Mouse (Mus musculus) urinary bladder, postnatal 36 days (tissue): ENCODE results near the gene Tgfb1i1.

Experiments used
- DNase-seq, 2 experiments: peaks; one replicate each; pipeline ENCODE4 v3.0.0; 2022; ENCODE audit warnings: low spot score in 2 of 2, mixed read lengths in 1 of 2

The Tgfb1i1 gene

DNA sequence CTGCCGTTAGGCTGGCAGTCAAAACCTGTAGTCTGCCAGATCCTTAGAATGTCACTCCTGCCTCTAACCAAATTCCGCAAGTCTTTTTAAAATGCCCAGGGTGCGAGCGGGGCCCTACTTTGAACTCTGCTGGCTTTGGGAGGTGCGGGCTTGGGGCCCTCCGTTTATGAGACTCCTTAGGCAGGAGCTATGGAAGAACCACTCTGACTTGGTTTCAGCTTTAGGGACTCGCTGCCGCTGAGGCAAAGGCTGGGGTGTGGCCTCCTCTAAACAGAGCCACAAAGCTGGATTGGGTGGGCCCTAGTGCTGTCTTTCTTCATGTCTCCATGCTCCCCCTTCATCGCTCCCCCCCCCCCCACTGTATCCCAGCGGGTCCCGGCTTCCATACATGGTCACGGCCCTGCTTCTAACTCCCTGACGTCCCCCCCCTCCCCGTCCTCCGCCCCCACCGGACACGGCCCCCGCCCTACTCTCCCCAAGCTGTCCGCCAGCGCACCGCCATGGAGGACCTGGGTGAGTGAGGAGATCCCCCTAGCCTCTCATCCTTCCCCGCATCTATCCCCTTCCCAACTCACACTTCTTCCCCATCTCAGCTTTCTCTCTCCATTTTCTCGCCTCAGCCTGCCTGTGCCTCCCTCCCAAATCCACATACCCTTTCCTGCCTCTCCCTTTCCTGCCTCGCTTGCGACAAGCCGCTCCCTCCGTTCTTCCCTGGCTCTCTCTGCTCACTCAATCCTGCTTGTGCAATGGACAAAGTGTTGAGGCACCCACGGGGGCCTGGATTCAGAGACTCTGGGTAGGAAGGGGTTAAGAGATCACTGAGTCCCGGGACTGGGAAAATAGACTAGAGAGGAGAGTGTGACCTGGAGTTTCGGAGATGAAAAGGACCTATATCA is at the start of gene Tgfb1i1:
Gene Tgfb1i1 (plus strand): TSS at position 317 of the 896 bp plus-strand sequence.
- peak; percentile 51 to 53 for DNase-seq

DNA sequence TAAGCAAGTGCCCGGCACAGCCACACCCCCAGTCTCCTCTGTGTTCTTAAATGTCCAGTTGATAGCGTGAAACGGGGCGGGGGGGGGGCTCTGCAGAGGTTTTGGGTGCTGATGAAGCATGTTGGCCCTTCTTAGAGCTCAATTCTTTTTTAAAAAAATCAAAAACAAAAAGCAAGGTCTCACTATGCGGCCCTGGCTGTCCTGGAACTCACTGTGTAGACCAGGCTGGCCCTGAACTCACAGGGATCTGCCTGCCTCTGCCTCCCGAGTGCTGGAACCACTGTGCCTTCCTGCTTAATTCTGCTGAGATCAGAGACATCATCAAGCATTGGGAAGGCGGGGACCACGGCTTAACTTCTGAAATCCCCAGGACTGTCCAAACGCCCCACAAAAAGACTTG is 45.0 kb upstream of the Tgfb1i1 start:
- no peak for DNase-seq

DNA sequence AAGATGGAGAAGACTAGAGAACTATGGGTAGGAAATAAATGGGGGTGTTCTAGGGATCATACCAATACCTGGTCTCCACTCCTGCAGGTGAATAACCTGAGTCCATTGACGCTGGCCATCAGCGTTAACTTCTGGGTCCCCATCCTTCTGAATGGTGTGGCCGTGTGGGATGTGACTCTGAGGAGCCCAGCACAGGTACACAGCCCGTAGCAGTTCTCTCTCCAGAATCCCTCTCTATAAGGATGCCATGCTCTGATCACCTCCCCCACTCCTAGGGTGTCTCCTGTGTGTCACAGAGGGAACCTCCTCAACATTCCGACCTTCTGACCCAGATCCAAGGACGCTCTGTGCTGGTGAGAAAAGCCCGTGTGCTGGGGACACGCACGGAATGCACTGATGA is 43.5 kb upstream of the Tgfb1i1 start:
- DNase-seq, result no peak

DNA sequence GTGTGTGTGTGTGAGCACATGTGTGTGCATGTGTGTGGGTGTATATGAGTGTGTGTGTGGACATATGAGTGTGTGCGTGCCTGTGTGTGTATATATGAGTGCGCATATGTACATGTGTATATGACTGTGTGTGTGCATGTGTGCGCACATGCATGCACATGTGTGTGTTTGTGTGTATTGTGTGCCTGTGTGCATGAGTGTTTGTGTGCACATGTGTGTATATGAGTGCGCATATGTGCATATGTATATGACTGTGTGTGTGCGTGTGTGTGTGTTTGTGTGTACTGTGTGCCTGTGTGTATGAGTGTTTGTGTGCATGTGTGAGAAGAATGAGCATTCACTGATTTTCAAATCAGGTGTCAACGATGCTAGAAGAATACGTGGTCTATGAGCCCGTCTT is 42.4 kb upstream of the Tgfb1i1 start:
- DNase-seq, result no peak

GRCm38 (mm10) chr7:128205695-128206094 is 40.9 kb upstream of the Tgfb1i1 start:
- no peak for DNase-seq

DNA sequence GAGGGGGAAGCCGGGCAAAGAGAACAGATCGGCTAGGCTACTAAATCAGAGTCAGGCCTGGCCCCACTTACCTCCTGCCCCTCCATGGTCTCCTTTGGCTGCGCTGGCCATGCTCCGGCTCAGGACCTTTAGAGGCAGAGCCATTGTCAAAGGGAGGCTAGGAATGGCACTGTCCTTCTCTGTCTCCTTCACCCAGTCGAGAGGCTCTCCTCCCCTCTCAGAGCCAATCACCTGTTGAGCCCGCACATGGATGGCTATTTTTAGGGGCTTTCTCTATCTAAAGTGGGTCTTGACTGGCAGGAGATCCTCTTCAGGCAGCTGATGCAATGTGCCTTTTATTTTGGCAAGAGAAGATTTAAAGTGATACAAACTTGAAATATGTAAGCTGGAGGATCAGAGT is 40.5 kb upstream of the Tgfb1i1 start, which contains the start of gene Cox6a2:
Gene Cox6a2 (minus strand): TSS at position 236 of the 400 bp plus-strand sequence.
- DNase-seq, result no peak

- DNase-seq, result peak; percentile 18 to 43
Observed at GRCm38 (mm10) chr7:128208187-128208586, 38.4 kb upstream of the Tgfb1i1 start.

GRCm38 (mm10) chr7:128209826-128210225 is 36.8 kb upstream of the Tgfb1i1 start:
- no peak for DNase-seq

- DNase-seq, result no peak
Observed at GRCm38 (mm10) chr7:128219952-128220351, 26.7 kb upstream of the Tgfb1i1 start.

GRCm38 (mm10) chr7:128220936-128221335 is 25.7 kb upstream of the Tgfb1i1 start:
- DNase-seq, result no peak

DNA sequence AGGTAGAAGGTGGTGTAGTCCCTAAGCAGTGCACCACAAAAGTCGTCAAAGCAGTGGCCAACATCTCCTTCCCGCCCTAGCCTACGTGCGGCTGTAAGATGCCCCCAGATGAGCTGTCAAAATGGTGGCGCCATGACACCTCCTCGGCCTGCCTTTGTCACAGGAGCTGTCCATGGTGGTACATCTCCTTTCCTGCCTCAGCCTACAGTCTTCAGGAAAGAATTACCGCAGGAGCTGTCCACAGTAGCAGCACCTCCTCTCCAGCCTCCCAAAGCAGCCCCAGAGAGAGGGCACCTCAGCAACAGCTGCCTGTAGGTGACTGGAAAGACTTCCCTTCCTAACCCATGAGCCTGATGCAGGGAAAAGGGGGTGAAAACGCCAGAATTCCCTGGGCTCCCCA is 14.9 kb upstream of the Tgfb1i1 start:
- no peak for DNase-seq

DNA sequence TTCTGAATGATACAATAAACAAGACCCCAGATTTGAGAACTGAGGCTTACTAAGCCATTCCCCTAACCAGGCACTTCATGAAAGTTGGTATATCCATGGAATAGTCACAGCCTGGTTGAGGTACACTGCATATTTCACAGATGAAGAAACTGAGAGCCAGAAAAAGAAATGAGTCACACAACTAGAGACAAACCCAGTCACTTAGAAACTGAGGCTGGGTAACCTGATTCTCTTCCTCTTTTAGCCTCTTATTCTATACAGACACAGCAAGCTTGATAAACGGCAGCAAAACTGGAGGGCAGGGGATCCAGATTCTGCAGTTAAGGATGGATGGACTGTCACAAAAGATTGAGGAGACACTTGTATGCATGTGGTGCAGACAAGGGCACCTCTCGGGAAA is 11.8 kb upstream of the Tgfb1i1 start:
- DNase-seq, result no peak

GRCm38 (mm10) chr7:128235481-128235880 is 11.1 kb upstream of the Tgfb1i1 start:
- no peak for DNase-seq

- DNase-seq, result no peak
Observed at GRCm38 (mm10) chr7:128236426-128236825, 10.2 kb upstream of the Tgfb1i1 start.

DNA sequence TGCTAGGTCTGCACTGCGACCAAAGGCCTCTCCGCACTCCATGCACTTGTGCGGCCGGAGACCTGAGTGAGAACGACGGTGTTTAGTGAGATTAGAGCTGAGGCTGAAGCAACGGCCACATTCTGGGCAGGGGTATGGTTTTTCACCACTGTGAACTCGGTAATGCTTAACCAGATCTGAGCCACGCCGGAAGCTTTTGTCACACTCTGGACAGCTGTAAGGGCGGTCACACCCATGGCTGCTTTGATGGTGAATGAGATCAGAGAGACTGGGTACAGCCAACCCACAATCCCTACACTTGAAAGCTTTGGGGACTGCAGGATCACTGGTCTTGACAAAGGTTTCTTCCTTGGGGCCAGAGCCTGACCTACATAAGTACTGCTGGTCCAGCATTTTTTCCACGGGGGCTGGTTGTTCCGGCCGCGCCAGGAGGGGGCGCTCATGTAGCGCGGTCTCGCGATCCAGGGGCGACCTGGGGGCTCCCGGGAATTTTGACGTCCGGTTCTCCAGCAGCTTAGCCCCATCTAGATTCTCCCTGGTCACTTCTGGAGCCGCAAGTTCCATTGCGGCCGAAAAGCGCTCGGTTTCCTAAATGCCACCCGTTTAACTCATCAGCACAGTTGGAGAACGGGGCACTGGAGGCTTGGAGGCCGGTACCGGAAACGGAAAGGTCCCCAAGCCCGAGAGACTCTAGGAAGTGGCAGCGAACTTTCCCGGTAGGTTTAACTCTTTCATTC is 9.6 kb upstream of the Tgfb1i1 start, which contains the start of gene Armc5:
Gene Armc5 (plus strand): TSS at position 487 of the 737 bp plus-strand sequence.
- peak; percentile 80 to 82 for DNase-seq

- no peak for DNase-seq
Observed at GRCm38 (mm10) chr7:128237593-128237926, 9.1 kb upstream of the Tgfb1i1 start.

DNA sequence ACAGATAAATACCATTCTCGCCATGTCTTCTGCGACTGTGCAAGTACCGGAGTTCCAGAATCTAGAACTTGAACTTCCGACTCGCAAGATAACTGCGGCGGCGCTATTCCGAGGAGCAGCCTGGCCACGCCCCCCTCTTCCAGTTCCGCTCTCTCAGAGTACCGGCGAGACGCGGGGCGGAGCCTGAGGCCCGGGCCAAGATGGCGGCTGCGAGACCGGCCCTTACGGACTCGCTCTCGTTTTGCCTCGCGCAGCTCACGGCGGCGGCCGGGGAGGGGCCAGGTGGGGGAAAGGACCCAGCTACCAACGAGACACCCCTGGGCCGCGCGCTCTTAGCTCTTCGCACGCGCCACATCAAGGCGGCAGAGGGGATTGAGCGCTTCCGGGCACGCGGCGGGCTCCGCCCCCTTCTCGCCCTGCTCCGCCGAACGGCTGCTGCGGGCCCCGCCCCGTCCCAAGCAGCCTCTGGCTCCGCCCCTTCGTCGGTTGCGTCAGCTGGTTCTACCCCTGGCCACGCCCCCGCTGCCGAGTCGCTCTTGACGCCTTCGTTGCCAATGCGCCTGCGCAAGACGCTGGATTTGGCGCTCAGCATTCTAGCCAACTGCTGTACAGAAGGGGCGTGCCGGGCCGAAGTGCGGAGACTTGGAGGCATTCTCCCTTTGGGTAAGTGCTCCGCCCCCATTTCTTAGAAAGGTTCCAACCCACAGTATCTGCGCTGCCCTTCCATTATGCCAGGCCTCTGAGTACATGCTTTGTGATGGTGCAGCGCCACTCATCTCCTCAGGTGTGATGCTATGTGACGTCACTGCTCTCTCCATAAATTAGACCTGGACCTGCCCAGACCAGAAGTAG is 8.5 kb upstream of the Tgfb1i1 start, which contains the start of gene 9130023H24Rik:
Gene 9130023H24Rik (minus strand): TSS at position 105 of the 852 bp plus-strand sequence.
- DNase-seq, result peak; percentile 100

GRCm38 (mm10) chr7:128238991-128239390 is 7.6 kb upstream of the Tgfb1i1 start:
- DNase-seq, result no peak

GRCm38 (mm10) chr7:128240131-128240784 is 6.4 kb upstream of the Tgfb1i1 start:
- DNase-seq, result peak in 1 of 2 experiments; percentile 43

- no peak for DNase-seq
Observed at GRCm38 (mm10) chr7:128242331-128242730, 4.3 kb upstream of the Tgfb1i1 start.

DNA sequence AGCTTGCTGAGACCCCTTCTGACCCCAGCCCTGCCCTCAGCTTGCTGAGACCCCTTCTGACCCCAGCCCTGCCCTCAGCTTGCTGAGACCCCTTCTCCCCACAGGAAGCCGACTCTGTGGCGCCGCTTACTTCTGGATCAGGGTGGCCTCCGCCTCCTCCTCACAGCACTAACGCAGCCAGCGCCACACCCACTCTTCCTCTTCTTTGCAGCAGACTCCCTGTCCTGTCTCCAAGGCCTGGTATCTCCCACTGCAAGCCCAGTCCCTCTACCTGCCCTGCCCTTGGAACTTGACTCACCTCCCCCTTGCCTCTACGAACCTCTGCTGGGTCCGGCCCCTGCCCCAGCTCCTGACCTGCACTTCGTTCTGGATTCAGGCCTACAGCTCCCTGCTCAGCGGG is 2.7 kb upstream of the Tgfb1i1 start:
- no peak for DNase-seq
